Mouse (Mus musculus) hindbrain, embryonic 10.5 days (tissue): ENCODE results near the gene Ddx18. TPM values are rescaled to one million over a fixed set of nuclear protein-coding genes. Genes with fewer than 3 reads are reported as not detected.

Source experiments
- DNase-seq: peaks from one replicate; pipeline ENCODE4 v3.0.0-alpha.2; 2017; ENCODE audit warnings: low spot score
- H3K27ac ChIP-seq: fragments of 300-500 bp; sonication (generic); 2 replicates; pipeline ENCODE4 v1.5.1; 2016; ENCODE audit warnings: mild to moderate bottlenecking, moderate library complexity
- H3K27me3 ChIP-seq: fragments of 300-500 bp; sonication (generic); 2 replicates; pipeline ENCODE4 v1.6.1; 2016; ENCODE audit warnings: mild to moderate bottlenecking; ENCODE audit not compliant: poor library complexity, insufficient read depth, severe bottlenecking
- H3K36me3 ChIP-seq: fragments of 300-500 bp; sonication (generic); 2 replicates; pipeline ENCODE4 v1.6.1; 2016; ENCODE audit warnings: mild to moderate bottlenecking, moderate library complexity
- H3K4me1 ChIP-seq: fragments of 300-500 bp; sonication (generic); replicated peaks from 2 replicates; pipeline ENCODE4 v1.6.1; 2016; ENCODE audit warnings: mild to moderate bottlenecking
- H3K4me3 ChIP-seq: fragments of 300-500 bp; sonication (generic); 2 replicates; pipeline ENCODE4 v1.5.1; 2016; ENCODE audit warnings: mild to moderate bottlenecking, moderate library complexity
- H3K9me3 ChIP-seq: fragments of 300-500 bp; sonication (generic); 2 replicates; pipeline ENCODE4 v1.6.1; 2016; ENCODE audit warnings: mild to moderate bottlenecking, moderate library complexity
- WGBS: fragments of 180-500 bp; shearing (Covaris S2); methylation state at CpG from one replicate; pipeline ENCODE4 v1.1.7; 2016; 5-methylcytosine and 5-hydroxymethylcytosine counted together
- polyA plus RNA-seq: library from polyadenylated mRNA; unstranded; fragments of >200 nt; fragmentation: Nextera tagmentation; extraction: Ambion mirVana; gene quantifications from 2 replicates; pipeline ENCODE4 v1.2.1, GENCODE M21; 2016

The Ddx18 gene
- polyA plus RNA-seq, 1 experiment from 2014 or later, result 56.9 TPM

DNA sequence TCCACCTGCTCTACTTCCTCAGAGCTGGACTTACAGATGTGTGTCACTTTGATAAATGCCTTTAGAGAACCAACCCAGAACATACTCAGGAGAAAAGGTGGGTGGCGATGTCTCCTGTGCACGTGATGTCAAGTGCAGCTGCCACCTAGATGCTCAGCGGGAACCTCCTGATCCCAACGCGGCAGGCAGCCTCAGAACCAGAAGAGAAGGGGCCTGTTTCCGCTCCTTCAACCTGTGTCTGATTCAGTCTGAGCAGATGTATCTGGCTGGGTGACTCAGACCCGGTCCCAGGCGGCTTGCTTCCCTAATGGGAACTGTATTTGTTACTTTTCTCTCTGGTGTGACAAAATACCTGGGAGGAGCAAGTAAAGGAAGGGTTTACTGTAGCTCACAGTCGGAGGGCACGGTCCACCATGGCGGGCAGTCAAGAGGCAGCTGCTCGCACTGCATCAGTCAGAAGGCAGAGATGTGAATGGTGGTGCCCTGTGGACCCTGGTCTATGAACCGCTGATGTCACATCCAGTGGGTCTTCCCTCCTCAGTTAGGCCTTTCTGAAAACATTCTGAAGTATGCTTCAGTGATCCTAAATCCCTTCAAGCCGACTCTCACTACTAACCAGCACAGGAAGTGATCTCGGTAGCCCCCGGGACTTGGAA, 16.9 kb downstream of the Ddx18 start:
- DNase-seq, result no peak
- H3K4me1 ChIP-seq, result no peaks in the 10 kb centered on the region
- H3K9me3 ChIP-seq, result no peaks in the 10 kb centered on the region
- H3K27me3 ChIP-seq, result no peaks in the 10 kb centered on the region
- peaks cover 67% of the 10 kb centered on the region for H3K36me3 ChIP-seq
- 88% methylated on average over 16 of the region's 16 CpGs for WGBS
- H3K27ac ChIP-seq, result no peak overlapping the region
- no peak overlapping the region for H3K4me3 ChIP-seq

DNA sequence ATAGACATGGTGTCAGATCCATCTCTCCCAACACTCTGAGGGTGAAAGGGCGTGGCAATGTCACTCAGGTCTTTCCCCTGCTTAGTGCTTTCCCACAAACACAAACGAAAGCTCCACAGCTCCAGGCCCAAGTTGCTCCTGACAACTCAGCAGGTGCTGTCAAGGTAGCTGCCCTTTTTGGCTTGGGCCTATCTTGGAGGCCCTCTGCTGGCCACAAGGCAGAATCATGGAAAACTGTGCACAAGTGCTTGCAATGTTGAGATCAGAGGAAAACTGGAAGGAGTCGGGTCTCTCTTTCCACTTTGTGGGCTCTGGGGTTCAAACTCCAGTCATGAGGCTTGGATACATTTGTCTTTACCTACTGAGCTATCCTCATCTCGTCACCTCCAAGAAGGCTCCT, 18.3 kb downstream of the Ddx18 start:
- Histone ChIP-seq H3K9me3 (no peaks in the 10 kb centered on the region), H3K27me3 (no peaks in the 10 kb centered on the region), H3K4me1 (no peaks in the 10 kb centered on the region), H3K27ac (no peak overlapping the region), H3K36me3 (peaks cover 52% of the 10 kb centered on the region), H3K4me3 (no peak overlapping the region)
- WGBS, result 74% methylated on average over 4 of the region's 4 CpGs
- no peak for DNase-seq

DNA sequence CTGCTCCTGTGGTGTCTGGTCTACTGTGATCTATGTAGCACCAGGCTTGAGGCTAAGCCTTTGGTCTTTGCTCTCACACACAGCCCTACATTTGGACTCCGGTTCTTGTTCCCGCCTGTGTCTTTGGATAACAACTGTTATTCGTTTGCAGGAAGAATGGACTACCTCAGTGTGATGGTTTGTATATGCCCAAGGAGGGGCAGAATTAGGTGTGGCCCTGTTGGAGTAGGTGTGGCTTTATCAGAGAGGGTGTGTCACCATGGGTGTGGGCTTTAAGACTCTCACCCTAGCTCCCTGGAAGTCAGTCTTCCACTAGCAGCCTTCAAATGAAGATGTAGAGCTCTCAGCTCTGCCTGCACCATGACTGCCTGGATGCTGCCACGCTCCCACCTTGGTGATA, 19.1 kb downstream of the Ddx18 start:
- Histone ChIP-seq H3K4me3 (no peak overlapping the region), H3K36me3 (peaks cover 44% of the 10 kb centered on the region), H3K4me1 (no peaks in the 10 kb centered on the region), H3K9me3 (no peaks in the 10 kb centered on the region), H3K27ac (no peak overlapping the region), H3K27me3 (no peaks in the 10 kb centered on the region)
- 92% methylated on average over 4 of the region's 4 CpGs for WGBS
- no peak for DNase-seq

DNA sequence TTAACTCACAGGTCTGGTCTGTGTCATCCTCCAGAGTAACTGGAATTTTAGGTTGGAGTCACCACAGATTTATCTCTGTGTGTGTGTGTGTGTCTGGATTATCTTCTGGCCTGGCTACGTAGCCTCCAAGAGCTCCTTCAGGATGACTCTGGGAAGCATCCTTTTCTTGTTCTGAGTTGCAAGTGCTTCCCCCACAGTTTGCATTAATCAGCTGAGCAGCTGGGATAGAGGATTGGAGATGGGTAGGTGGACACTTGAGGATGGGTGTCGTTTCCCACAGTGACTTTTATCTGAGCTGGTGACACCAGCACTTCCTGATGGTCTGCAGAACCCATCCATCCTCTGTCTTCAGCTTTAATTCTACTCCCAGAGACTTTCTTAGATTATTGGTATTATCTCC, 20.9 kb downstream of the Ddx18 start:
- H3K27me3 ChIP-seq, result no peaks in the 10 kb centered on the region
- no peak overlapping the region for H3K4me3 ChIP-seq
- no peak for DNase-seq
- WGBS, result 86% methylated on average over 2 of the region's 2 CpGs
- H3K4me1 ChIP-seq, result no peaks in the 10 kb centered on the region
- H3K27ac ChIP-seq, result no peak overlapping the region
- H3K9me3 ChIP-seq, result no peaks in the 10 kb centered on the region
- H3K36me3 ChIP-seq, result peaks cover 26% of the 10 kb centered on the region

DNA sequence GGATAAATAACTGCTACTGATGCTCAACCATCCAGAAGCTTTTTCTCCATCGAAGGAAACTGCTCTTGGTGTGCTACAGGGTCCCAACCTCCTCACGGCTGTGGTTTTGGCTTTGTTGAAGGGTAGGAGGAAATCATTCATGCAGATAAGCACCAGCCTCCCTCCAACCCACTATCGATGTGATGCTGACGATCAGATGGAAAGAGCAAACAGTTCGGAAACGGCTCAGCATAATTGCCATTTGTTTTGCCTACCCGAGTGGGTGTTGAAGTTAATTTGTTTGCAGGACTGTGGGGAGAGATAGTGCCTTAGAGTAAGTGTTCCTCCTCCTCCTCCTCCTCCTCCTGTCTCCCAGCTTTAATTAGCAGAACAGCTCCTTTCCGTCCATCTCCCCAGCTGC, 27.4 kb downstream of the Ddx18 start:
- no peak overlapping the region for H3K27ac ChIP-seq
- H3K4me1 ChIP-seq, result no peaks in the 10 kb centered on the region
- no peak for DNase-seq
- H3K36me3 ChIP-seq, result no peaks in the 10 kb centered on the region
- no peaks in the 10 kb centered on the region for H3K9me3 ChIP-seq
- WGBS, result 78% methylated on average over 8 of the region's 8 CpGs
- H3K4me3 ChIP-seq, result no peak overlapping the region
- no peaks in the 10 kb centered on the region for H3K27me3 ChIP-seq

DNA sequence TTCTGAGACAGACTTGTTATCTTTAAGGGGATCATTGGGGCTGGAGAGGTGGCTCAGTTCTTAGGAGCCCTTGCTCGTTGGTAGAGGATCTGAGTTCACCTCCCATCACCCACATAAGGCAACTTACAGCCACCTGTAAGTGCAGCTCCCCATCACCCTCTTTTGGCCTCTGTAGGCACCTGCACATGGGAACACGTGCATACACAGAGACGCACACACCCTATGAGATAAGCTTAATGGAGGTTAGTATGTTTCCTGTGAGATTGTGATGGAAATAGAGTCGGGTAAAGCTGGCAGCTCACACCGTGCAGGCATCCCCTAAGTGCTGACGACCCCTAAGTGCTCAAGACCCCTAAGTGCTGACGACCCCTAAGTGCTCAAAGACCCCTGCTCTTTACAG, 36.4 kb downstream of the Ddx18 start:
- H3K36me3 ChIP-seq, result no peaks in the 10 kb centered on the region
- no peak overlapping the region for H3K27ac ChIP-seq
- 74% methylated on average over 7 of the region's 7 CpGs for WGBS

DNA sequence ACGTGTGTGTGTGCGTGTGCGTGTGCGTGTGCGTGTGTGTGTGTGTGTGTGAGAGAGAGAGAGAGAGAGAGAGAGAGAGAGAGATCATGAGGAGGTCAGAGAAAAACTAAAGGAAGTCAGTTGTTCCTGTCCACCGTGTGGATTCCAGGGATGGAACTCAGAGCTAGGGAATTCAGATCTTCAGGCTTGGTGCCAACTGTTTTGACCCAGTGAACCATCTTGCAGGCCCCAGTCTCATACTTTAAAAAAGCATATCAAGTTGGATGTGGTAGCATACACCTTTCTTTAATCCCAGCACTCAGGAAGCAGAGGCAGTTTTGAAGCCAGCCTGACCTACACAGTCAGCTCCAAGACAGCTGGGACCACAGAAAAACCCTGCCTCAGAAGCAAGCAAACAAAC, 38.5 kb downstream of the Ddx18 start:
- 88% methylated on average over 6 of the region's 6 CpGs for WGBS
- Histone ChIP-seq H3K27me3 (peaks cover 45% of the 10 kb centered on the region), H3K9me3 (no peaks in the 10 kb centered on the region), H3K4me3 (no peak overlapping the region), H3K27ac (no peak overlapping the region), H3K4me1 (peaks cover 16% of the 10 kb centered on the region), H3K36me3 (no peaks in the 10 kb centered on the region)
- DNase-seq, result no peak

More for the DNA sequence above, 36.4 kb downstream of the Ddx18 start:
- H3K27me3 ChIP-seq, result peaks cover 35% of the 10 kb centered on the region
- no peaks in the 10 kb centered on the region for H3K9me3 ChIP-seq
- peaks cover 16% of the 10 kb centered on the region for H3K4me1 ChIP-seq
- no peak overlapping the region for H3K4me3 ChIP-seq
- no peak for DNase-seq

DNA sequence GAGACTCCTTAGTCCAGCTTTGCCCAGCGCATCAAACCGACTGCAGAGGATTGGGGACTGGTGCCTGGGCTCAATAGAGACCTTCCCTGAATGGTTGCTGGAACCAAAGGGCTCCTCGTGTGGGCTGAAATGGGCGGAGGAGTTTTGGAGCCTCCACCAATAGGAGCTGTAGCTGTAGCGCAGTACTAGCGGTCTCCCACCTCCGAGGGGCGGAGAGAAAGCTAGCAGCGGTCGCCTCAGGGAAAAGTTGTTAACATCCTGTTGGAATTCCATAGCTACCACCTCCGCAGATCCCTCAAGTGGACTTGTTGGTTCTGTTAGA, 39.4 kb downstream of the Ddx18 start, which contains the start of gene Htr5b:
Gene Htr5b, minus strand, starts transcription at position 67 of the 322 bp plus-strand sequence.
- Histone ChIP-seq H3K27ac (no peak within 1 kb of the TSS), H3K4me3 (peak within 1 kb of the TSS; percentile 52), H3K4me1 (peaks cover 16% of the 10 kb centered on the region), H3K9me3 (no peaks in the 10 kb centered on the region), H3K36me3 (no peaks in the 10 kb centered on the region), H3K27me3 (peaks cover 45% of the 10 kb centered on the region)
- peak; percentile 71 for DNase-seq
- under 1% methylated on average over 11 of the region's 11 CpGs for WGBS

DNA sequence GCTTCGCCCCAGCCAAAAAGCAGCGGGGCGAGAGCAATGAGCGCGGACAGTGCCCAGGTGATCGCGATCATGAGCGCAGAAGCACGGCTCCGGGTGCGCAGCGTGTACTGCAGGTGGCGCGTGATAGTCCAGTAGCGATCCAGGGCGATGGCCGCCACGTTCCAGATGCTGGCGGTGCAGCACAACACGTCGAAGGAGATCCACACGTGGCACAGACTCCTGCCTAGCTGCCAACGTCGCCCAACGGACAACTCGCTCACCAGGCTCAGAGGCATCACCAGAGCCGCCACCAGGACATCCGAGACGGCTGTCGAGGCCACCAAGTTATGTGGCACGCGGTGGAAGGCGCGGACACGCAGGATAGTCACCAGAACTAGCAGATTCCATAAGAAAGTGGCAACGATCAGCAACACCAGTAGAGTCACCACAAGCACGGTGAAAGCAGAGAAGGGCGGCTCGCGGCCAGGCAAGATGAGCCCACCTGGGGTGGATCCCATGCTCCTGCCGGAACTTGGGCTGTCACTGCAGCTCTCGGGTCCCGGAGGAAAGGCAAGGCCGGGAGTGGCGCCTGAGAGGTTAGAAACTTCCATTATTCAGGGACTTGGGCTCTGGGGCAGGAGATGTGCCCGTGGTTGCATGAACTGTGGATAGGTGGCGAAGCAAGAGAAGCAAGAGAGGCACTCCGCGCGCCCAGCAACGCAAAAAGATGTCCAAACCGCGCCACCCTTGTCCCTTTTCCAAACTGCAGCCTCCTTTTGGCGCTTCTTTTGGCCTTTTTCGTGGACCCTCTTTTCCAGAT, 40.0 kb downstream of the Ddx18 start:
- H3K4me1 ChIP-seq, result peaks cover 16% of the 10 kb centered on the region
- H3K9me3 ChIP-seq, result no peaks in the 10 kb centered on the region
- peaks cover 45% of the 10 kb centered on the region for H3K27me3 ChIP-seq
- peak; percentile 15 for DNase-seq
- H3K4me3 ChIP-seq, result peak overlapping the region; percentile 52
- WGBS, result 13% methylated on average over 55 of the region's 55 CpGs
- no peaks in the 10 kb centered on the region for H3K36me3 ChIP-seq
- H3K27ac ChIP-seq, result no peak overlapping the region

DNA sequence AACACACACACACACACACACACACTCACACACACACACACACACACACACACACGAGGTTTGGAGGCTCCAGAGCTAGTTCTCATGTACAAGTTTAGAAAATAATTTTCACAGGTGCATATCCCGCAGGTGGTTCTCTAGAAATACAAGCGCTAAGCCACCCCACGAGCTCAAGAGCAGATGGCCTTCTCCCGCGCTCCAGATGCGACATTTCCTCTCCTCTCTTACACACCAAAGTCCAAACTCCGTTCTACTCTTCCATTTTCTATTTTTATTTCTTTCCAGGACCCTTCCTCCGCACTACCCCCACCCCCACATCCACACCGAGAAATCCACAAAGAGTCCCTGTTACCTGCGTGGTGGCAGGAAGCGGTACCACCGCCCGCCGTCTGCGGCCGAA, 40.7 kb downstream of the Ddx18 start:
- Histone ChIP-seq H3K36me3 (no peaks in the 10 kb centered on the region), H3K27ac (no peak overlapping the region), H3K9me3 (no peaks in the 10 kb centered on the region), H3K4me3 (peak overlapping the region; percentile 52), H3K4me1 (peaks cover 16% of the 10 kb centered on the region), H3K27me3 (peaks cover 45% of the 10 kb centered on the region)
- WGBS, result 52% methylated on average over 17 of the region's 17 CpGs
- DNase-seq, result no peak

DNA sequence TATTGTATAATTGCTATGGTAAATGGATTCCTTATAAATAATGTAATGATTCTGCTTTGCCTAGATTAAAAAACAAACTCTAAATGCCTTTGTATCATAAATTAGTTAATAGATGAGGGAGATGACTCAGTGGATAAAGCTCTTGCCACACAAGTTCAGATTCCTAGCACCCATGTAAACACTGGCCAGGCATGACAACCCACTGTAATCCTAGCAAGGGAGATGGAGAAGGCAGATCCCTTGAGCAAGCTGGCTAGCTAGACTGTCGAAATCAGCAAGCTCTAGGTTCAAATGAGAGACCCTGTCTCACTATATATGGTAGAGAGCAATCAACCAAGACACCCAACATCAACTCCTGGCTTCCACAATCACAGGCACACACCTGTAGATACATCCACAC, 49.2 kb downstream of the Ddx18 start:
- Histone ChIP-seq H3K4me3 (no peak overlapping the region), H3K9me3 (no peaks in the 10 kb centered on the region), H3K27ac (no peak overlapping the region), H3K36me3 (no peaks in the 10 kb centered on the region), H3K27me3 (no peaks in the 10 kb centered on the region), H3K4me1 (no peaks in the 10 kb centered on the region)
- WGBS, result 88% methylated on average over 1 of the region's 1 CpGs
- no peak for DNase-seq

DNA sequence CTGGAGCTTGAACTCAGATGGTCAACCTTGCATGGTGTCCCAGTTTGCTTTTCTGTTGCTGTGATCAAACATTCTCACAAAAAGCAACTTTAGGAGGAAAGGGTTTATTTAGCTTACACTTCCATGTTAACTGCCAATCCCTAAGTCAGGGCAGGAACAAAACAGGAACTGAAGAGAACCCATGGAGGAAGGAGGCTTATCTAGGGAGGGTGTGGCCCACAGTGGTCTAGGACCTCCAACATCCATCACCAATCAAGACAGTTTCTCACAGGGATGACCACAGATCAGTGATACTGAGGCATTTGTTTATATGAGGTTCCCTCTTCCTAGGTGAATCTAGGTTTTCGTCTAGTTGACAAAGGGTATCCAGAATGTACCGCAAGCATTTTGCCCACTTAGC, 55.8 kb downstream of the Ddx18 start:
- H3K27me3 ChIP-seq, result no peaks in the 10 kb centered on the region
- no peak for DNase-seq
- H3K27ac ChIP-seq, result no peak overlapping the region
- no peaks in the 10 kb centered on the region for H3K9me3 ChIP-seq
- H3K36me3 ChIP-seq, result peaks cover 3% of the 10 kb centered on the region; the same call in 1 of the 2 replicates
- no peaks in the 10 kb centered on the region for H3K4me1 ChIP-seq
- WGBS, result 95% methylated on average over 2 of the region's 2 CpGs
- H3K4me3 ChIP-seq, result no peak overlapping the region

DNA sequence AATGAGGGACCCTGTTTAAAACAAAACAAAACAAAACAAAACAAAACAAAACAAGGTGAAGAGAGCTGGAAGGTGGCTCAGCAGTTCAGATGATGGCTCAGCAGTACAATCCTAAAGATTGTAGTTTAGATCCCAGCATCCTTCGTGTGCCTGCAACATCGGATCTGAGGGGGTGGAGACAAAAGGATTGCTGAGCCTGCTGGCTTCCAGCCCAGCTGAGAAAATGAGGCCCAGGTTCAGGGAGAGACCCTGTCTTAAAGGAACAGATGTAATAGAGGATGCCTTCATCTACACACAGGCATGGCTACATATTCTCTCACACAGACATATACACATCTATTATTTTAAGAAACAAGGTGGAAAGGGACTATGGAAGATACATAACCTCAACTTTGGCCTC, 56.6 kb downstream of the Ddx18 start:
- no peak for DNase-seq
- no peaks in the 10 kb centered on the region for H3K27me3 ChIP-seq
- no peak overlapping the region for H3K4me3 ChIP-seq
- no peak overlapping the region for H3K27ac ChIP-seq
- no peaks in the 10 kb centered on the region for H3K4me1 ChIP-seq
- no peaks in the 10 kb centered on the region for H3K9me3 ChIP-seq
- H3K36me3 ChIP-seq, result peaks cover 3% of the 10 kb centered on the region; the same call in 1 of the 2 replicates
- 57% methylated on average over 2 of the region's 2 CpGs for WGBS
